Mouse (Mus musculus): ENCODE data around the gene Bcl2a1b.
"Not testable (repeated sequence)": the region's sequence is repeated elsewhere in the genome, so short reads cannot be mapped to it uniquely, and the experiment has no call there.

DNA sequence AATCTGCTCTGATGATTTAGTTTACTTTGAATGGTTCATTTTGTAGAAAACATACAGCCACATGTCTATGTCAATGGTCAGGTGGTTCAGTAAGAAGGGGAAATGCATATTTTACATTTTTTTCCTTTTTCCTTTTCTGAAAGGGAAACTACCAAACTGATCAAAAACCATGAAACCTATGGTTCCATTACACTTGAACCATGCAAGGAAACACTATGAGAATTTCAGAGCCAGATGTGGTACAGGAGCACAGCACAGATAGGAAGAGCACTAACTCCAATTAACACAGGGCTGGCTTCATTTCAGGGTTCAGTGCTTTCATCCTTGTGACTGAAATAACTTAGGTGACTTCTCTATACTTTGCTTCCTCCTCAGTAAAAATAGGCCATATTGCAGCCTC, 3.2 kb downstream of the Bcl2a1b start:
- not testable (repeated sequence) for TF ChIP-seq MYC (IDR thresholded peaks at IDR 0.05; ENCODE audit: low read depth, low read length); CTCF (IDR thresholded peaks at IDR 0.05 in 2 of 3, conservative IDR thresholded peaks at IDR 0.05 in 1 of 3; ENCODE audit: control insufficient read depth in 1 of 3, insufficient read depth in 1 of 3, low read depth in 2 of 3, low read length in 3 of 3, poor library complexity in 1 of 3, severe bottlenecking in 1 of 3); MYB (IDR thresholded peaks at IDR 0.05; ENCODE audit: low read depth, low read length); KAT2A (conservative IDR thresholded peaks at IDR 0.05; ENCODE audit: low read depth, low read length); EP300 (IDR thresholded peaks at IDR 0.05; ENCODE audit: low read depth in 1 of 2, low read length in 2 of 2)
